Mouse (Mus musculus): ENCODE results near the gene Mdm4. TPM values are rescaled to one million over a fixed set of nuclear protein-coding genes. Genes with fewer than 3 reads are reported as not detected.

The Mdm4 gene
- polyA plus RNA-seq, 1 experiment = 490 TPM

GRCm38 (mm10) chr1:132956809-132957208, 73.6 kb downstream of the Mdm4 start:
- Histone ChIP-seq H3K36me3 (ENCODE audit: control insufficient read depth, insufficient read depth, low read length, poor library complexity, severe bottlenecking) (no peaks in the 10 kb centered on the region), H3K4me3 (ENCODE audit: low read depth, low read length) (no peak overlapping the region), H3K4me1 (ENCODE audit: control insufficient read depth, insufficient read depth, low read length) (no peaks in the 10 kb centered on the region), H3K9me3 (replicated peaks; ENCODE audit: control insufficient read depth, insufficient read depth, low read length, poor library complexity, severe bottlenecking) (no peaks in the 10 kb centered on the region), H3K27me3 (ENCODE audit: control insufficient read depth, insufficient read depth, low read length, poor library complexity, severe bottlenecking) (no peaks in the 10 kb centered on the region), H3K9ac (ENCODE audit: low read depth, poor library complexity, severe bottlenecking) (no peak overlapping the region), H3K27ac (ENCODE audit: insufficient read depth, low read length) (no peak overlapping the region)
- no peak for TF ChIP-seq CTCF (IDR thresholded peaks at IDR 0.05; ENCODE audit: low read depth, low read length)
- TF ChIP-seq POLR2A (IDR thresholded peaks at IDR 0.05; ENCODE audit: insufficient read depth, low read length) = no peak
- TF ChIP-seq EP300 (IDR thresholded peaks at IDR 0.05; ENCODE audit: insufficient read depth, low read depth, low read length) = no peak

- H3K9me3 ChIP-seq (replicated peaks; ENCODE audit: control insufficient read depth, insufficient read depth, low read length, poor library complexity, severe bottlenecking) = no peaks in the 10 kb centered on the region
- H3K4me1 ChIP-seq (ENCODE audit: control insufficient read depth, insufficient read depth, low read length) = peaks cover 2% of the 10 kb centered on the region
- H3K4me3 ChIP-seq (ENCODE audit: low read depth, low read length) = no peak overlapping the region
- no peak overlapping the region for H3K9ac ChIP-seq (ENCODE audit: low read depth, poor library complexity, severe bottlenecking)
- H3K36me3 ChIP-seq (ENCODE audit: control insufficient read depth, insufficient read depth, low read length, poor library complexity, severe bottlenecking) = no peaks in the 10 kb centered on the region
- H3K27ac ChIP-seq (ENCODE audit: insufficient read depth, low read length) = no peak overlapping the region
- H3K27me3 ChIP-seq (ENCODE audit: control insufficient read depth, insufficient read depth, low read length, poor library complexity, severe bottlenecking) = no peaks in the 10 kb centered on the region
- TF ChIP-seq POLR2A (IDR thresholded peaks at IDR 0.05; ENCODE audit: insufficient read depth, low read length) (no peak), EP300 (IDR thresholded peaks at IDR 0.05; ENCODE audit: insufficient read depth, low read depth, low read length) (0 out of 2 replicates have a peak, but pooled peaks have one; percentile 30)
Observed at GRCm38 (mm10) chr1:132947811-132948210, 82.5 kb downstream of the Mdm4 start.

DNA sequence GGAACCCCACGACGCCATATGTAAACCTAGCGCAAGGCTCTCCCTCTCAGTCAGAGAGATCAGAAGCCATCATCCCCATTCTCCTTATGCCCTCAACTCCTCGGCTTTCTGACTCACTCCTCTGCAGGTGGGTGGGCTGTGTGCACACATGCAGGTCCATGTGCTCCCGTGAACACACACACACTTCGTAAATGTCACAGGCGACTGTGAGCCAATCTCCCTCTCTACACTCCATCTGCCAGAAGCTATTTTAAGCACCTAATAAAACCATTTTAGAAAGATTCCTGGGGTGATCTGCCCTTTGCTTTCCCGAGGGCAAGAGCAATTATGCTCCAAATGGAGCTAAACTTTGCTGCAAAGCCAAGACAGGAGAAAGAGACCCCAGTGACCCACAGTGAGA, 84.5 kb downstream of the Mdm4 start:
- Histone ChIP-seq H3K36me3 (ENCODE audit: control insufficient read depth, insufficient read depth, low read length, poor library complexity, severe bottlenecking) (no peaks in the 10 kb centered on the region), H3K9me3 (replicated peaks; ENCODE audit: control insufficient read depth, insufficient read depth, low read length, poor library complexity, severe bottlenecking) (no peaks in the 10 kb centered on the region), H3K4me1 (ENCODE audit: control insufficient read depth, insufficient read depth, low read length) (peaks cover 2% of the 10 kb centered on the region), H3K27me3 (ENCODE audit: control insufficient read depth, insufficient read depth, low read length, poor library complexity, severe bottlenecking) (no peaks in the 10 kb centered on the region), H3K9ac (ENCODE audit: low read depth, poor library complexity, severe bottlenecking) (no peak overlapping the region), H3K4me3 (ENCODE audit: low read depth, low read length) (no peak overlapping the region), H3K27ac (ENCODE audit: insufficient read depth, low read length) (no peak overlapping the region)
- TF ChIP-seq CTCF (IDR thresholded peaks at IDR 0.05; ENCODE audit: low read depth, low read length) (no peak), POLR2A (IDR thresholded peaks at IDR 0.05; ENCODE audit: insufficient read depth, low read length) (no peak), EP300 (IDR thresholded peaks at IDR 0.05; ENCODE audit: insufficient read depth, low read depth, low read length) (no peak)

DNA sequence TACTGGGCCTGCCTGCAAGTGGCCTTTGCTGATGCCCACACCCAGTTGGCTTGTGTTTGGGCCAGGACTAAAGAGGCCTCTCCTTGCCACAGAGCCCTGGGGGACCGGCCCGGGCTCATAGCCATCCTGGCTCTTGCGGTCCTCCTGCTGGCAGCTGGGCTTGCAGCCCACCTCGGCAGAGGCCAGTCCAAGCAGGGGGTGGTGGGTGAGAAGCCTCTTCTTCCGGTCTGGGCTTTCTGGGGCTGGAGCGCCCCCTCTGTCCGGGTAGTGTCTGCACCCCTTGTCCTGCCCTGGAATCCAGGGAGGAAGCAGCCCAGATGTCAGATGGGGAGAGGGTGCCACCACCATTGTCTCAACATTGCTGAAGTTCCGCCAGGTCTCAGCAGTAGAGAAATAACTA, 91.4 kb downstream of the Mdm4 start:
- no peaks in the 10 kb centered on the region for H3K9me3 ChIP-seq (replicated peaks; ENCODE audit: control insufficient read depth, insufficient read depth, low read length, poor library complexity, severe bottlenecking)
- no peaks in the 10 kb centered on the region for H3K36me3 ChIP-seq (ENCODE audit: control insufficient read depth, insufficient read depth, low read length, poor library complexity, severe bottlenecking)
- H3K9ac ChIP-seq (ENCODE audit: low read depth, poor library complexity, severe bottlenecking) = no peak overlapping the region
- H3K27ac ChIP-seq (ENCODE audit: insufficient read depth, low read length) = no peak overlapping the region
- H3K4me1 ChIP-seq (ENCODE audit: control insufficient read depth, insufficient read depth, low read length) = peaks cover 2% of the 10 kb centered on the region
- no peak for TF ChIP-seq POLR2A (IDR thresholded peaks at IDR 0.05; ENCODE audit: insufficient read depth, low read length)
- peak; percentile 39 for TF ChIP-seq CTCF (IDR thresholded peaks at IDR 0.05; ENCODE audit: low read depth, low read length)
- TF ChIP-seq EP300 (IDR thresholded peaks at IDR 0.05; ENCODE audit: insufficient read depth, low read depth, low read length) = no peak
- peak overlapping the region; percentile 31; the same call in 1 of the 2 replicates for H3K4me3 ChIP-seq (ENCODE audit: low read depth, low read length)
- no peaks in the 10 kb centered on the region for H3K27me3 ChIP-seq (ENCODE audit: control insufficient read depth, insufficient read depth, low read length, poor library complexity, severe bottlenecking)

GRCm38 (mm10) chr1:132937296-132938030, 92.9 kb downstream of the Mdm4 start:
- TF ChIP-seq POLR2A (IDR thresholded peaks at IDR 0.05; ENCODE audit: insufficient read depth, low read length) (no peak), EP300 (IDR thresholded peaks at IDR 0.05; ENCODE audit: insufficient read depth, low read depth, low read length) (no peak)
- H3K4me3 ChIP-seq (ENCODE audit: low read depth, low read length) = no peak overlapping the region
- H3K36me3 ChIP-seq (ENCODE audit: control insufficient read depth, insufficient read depth, low read length, poor library complexity, severe bottlenecking) = no peaks in the 10 kb centered on the region
- H3K27ac ChIP-seq (ENCODE audit: insufficient read depth, low read length) = no peak overlapping the region
- peaks cover 2% of the 10 kb centered on the region for H3K4me1 ChIP-seq (ENCODE audit: control insufficient read depth, insufficient read depth, low read length)
- H3K9me3 ChIP-seq (replicated peaks; ENCODE audit: control insufficient read depth, insufficient read depth, low read length, poor library complexity, severe bottlenecking) = no peaks in the 10 kb centered on the region
- H3K27me3 ChIP-seq (ENCODE audit: control insufficient read depth, insufficient read depth, low read length, poor library complexity, severe bottlenecking) = no peaks in the 10 kb centered on the region
- no peak overlapping the region for H3K9ac ChIP-seq (ENCODE audit: low read depth, poor library complexity, severe bottlenecking)

DNA sequence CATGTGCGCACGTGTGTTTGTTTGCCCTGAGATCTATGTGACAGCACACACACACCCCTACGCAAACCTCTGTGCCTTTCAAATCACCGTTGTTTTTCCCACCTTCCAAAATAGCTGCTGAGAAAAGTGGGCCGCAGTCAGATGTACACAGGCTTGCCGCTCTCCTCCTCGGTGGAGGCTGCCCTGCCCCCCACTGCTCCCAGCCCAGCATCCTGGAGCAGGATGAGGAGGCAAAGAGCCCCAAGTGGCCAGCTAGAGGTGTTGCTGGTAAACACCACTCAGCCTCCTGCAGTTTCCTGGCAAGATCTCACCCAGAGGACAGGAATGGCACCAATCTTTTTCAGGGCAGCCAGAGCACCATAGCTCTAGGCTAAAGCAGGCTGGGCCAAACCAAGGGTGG, 95.5 kb downstream of the Mdm4 start:
- Histone ChIP-seq H3K27me3 (ENCODE audit: control insufficient read depth, insufficient read depth, low read length, poor library complexity, severe bottlenecking) (no peaks in the 10 kb centered on the region), H3K4me3 (ENCODE audit: low read depth, low read length) (no peak overlapping the region), H3K9me3 (replicated peaks; ENCODE audit: control insufficient read depth, insufficient read depth, low read length, poor library complexity, severe bottlenecking) (no peaks in the 10 kb centered on the region), H3K4me1 (ENCODE audit: control insufficient read depth, insufficient read depth, low read length) (peaks cover 2% of the 10 kb centered on the region), H3K9ac (ENCODE audit: low read depth, poor library complexity, severe bottlenecking) (no peak overlapping the region), H3K36me3 (ENCODE audit: control insufficient read depth, insufficient read depth, low read length, poor library complexity, severe bottlenecking) (no peaks in the 10 kb centered on the region), H3K27ac (ENCODE audit: insufficient read depth, low read length) (no peak overlapping the region)
- no peak for TF ChIP-seq EP300 (IDR thresholded peaks at IDR 0.05; ENCODE audit: insufficient read depth, low read depth, low read length)
- TF ChIP-seq CTCF (IDR thresholded peaks at IDR 0.05; ENCODE audit: low read depth, low read length) = peak; percentile 56
